Mouse (Mus musculus): ENCODE measurements at regions not wholly inside any gene's neighbourhood (a gene's known extent, or its start where the extent isn't known, plus 50 kb on each side); places are given as distances from the start of the nearest gene placed in this dataset.
A peak's percentile ranks its signal among the peaks of the same experiment; 100 is the strongest.

- no peak for DNase-seq
These were observed 52.7 kb upstream of the Rab3gap2 start for GRCm38 (mm10) chr1:185151130-185151799.

GRCm38 (mm10) chr1:185150431-185151129, 53.3 kb upstream of the Rab3gap2 start:
- DNase-seq, result no peak

GRCm38 (mm10) chr1:185144791-185145190, 59.1 kb upstream of the Rab3gap2 start:
- no peak for DNase-seq

- DNase-seq, result no peak
These were observed 59.9 kb upstream of the Rab3gap2 start for GRCm38 (mm10) chr1:185144006-185144405.

GRCm38 (mm10) chr1:185140317-185140716, 63.6 kb upstream of the Rab3gap2 start:
- no peak for DNase-seq

- DNase-seq, result no peak
These were observed 75.7 kb upstream of the Rab3gap2 start for GRCm38 (mm10) chr1:185128209-185128608.

- peak; percentile 13 for DNase-seq
These were observed 78.1 kb upstream of the Rab3gap2 start for GRCm38 (mm10) chr1:185125737-185126286.

GRCm38 (mm10) chr1:185121552-185121951, 82.4 kb upstream of the Rab3gap2 start:
- no peak for DNase-seq

GRCm38 (mm10) chr1:185120416-185120815, 83.5 kb upstream of the Rab3gap2 start:
- DNase-seq, result no peak

- no peak for DNase-seq
These were observed 86.2 kb upstream of the Rab3gap2 start for GRCm38 (mm10) chr1:185117711-185118110.

- DNase-seq, result no peak
These were observed 90.2 kb upstream of the Rab3gap2 start for GRCm38 (mm10) chr1:185113687-185114086.

GRCm38 (mm10) chr1:185112017-185112399, 91.9 kb upstream of the Rab3gap2 start:
- DNase-seq, result no peak

GRCm38 (mm10) chr1:185111347-185112016, 92.4 kb upstream of the Rab3gap2 start:
- no peak for DNase-seq

GRCm38 (mm10) chr1:185104945-185105884, 98.7 kb upstream of the Rab3gap2 start:
- DNase-seq, result no peak

GRCm38 (mm10) chr1:185103803-185104202, 100.1 kb upstream of the Rab3gap2 start:
- no peak for DNase-seq

GRCm38 (mm10) chr1:185098975-185099958, 99.9 kb upstream of the Mark1 start:
- no peak for DNase-seq

GRCm38 (mm10) chr1:185098195-185098974, 99.0 kb upstream of the Mark1 start:
- no peak for DNase-seq

- DNase-seq, result no peak
These were observed 97.4 kb upstream of the Mark1 start for GRCm38 (mm10) chr1:185096741-185097140.

GRCm38 (mm10) chr1:185092757-185093156, 93.4 kb upstream of the Mark1 start:
- DNase-seq, result no peak

All from adrenal gland, adult 8-10 months (tissue).